Mouse (Mus musculus) lung, embryonic 16.5 days (tissue): Measurements from ENCODE around the gene Pnn. TPM values are rescaled to one million over a fixed set of nuclear protein-coding genes. Genes with fewer than 3 reads are reported as not detected.

ENCODE experiments used
- ATAC-seq: fragments of 200-750 bp; cut with Nextera tagmentation; 2 replicates; pipeline ENCODE4 v1.8.0; 2017; ENCODE audit warnings: low read depth, mild to moderate bottlenecking, moderate library complexity
- H3K27ac ChIP-seq: fragments of 300-500 bp; sonication (generic); 2 replicates; pipeline ENCODE4 v1.5.1; 2014; ENCODE audit warnings: mild to moderate bottlenecking, control low read depth, low read length
- H3K27me3 ChIP-seq: fragments of 300-500 bp; sonication (generic); 2 replicates; pipeline ENCODE4 v1.6.1; 2014; ENCODE audit warnings: low read depth, low read length, mixed read lengths; ENCODE audit not compliant: control insufficient read depth, insufficient read depth
- H3K36me3 ChIP-seq: fragments of 300-500 bp; sonication (generic); 2 replicates; pipeline ENCODE4 v1.6.1; 2014; ENCODE audit warnings: low read length; ENCODE audit not compliant: control insufficient read depth, insufficient read depth
- H3K4me1 ChIP-seq: fragments of 300-500 bp; sonication (generic); replicated peaks from 2 replicates; pipeline ENCODE4 v1.6.1; 2014; ENCODE audit warnings: low read length, mixed read lengths; ENCODE audit not compliant: control insufficient read depth, insufficient read depth
- H3K4me2 ChIP-seq: fragments of 300-500 bp; sonication (generic); 2 replicates; pipeline ENCODE4 v1.6.1; 2014; ENCODE audit warnings: low read depth, low read length, control low read depth
- H3K4me3 ChIP-seq: fragments of 300-500 bp; sonication (generic); 2 replicates; pipeline ENCODE4 v1.5.1; 2014; ENCODE audit warnings: mild to moderate bottlenecking, low read length, control low read depth
- H3K9ac ChIP-seq: fragments of 300-500 bp; sonication (generic); 2 replicates; pipeline ENCODE4 v1.6.1; 2014; ENCODE audit warnings: low read length, control low read depth
- H3K9me3 ChIP-seq: fragments of 300-500 bp; sonication (generic); 2 replicates; pipeline ENCODE4 v1.6.1; 2016; ENCODE audit warnings: low read length; ENCODE audit not compliant: control insufficient read depth
- WGBS: fragments of 180-500 bp; shearing (Covaris S2); extraction: QIAGEN DNeasy Blood & Tissue Kit; methylation state at CpG from one replicate; pipeline ENCODE4 v1.1.7; 2014; 5-methylcytosine and 5-hydroxymethylcytosine counted together
- polyA plus RNA-seq: library from polyadenylated mRNA; unstranded; fragments of >200 nt; fragmentation: Nextera tagmentation; extraction: Ambion mirVana; gene quantifications from 2 replicates; pipeline ENCODE4 v1.2.1, GENCODE M21; 2015

Gene Pnn
- 76.7 and 87.0 TPM in 2 replicates for polyA plus RNA-seq

- Histone ChIP-seq H3K4me3 (peak within 1 kb of the TSS; percentile 99), H3K36me3 (peaks cover 27% of the 10 kb centered on the region), H3K9ac (peak within 1 kb of the TSS; percentile 100), H3K4me1 (peaks cover 11% of the 10 kb centered on the region), H3K9me3 (no peaks in the 10 kb centered on the region), H3K4me2 (peak within 1 kb of the TSS; percentile 94), H3K27me3 (no peaks in the 10 kb centered on the region), H3K27ac (peak within 1 kb of the TSS; percentile 98)
- peak; percentile 99 for ATAC-seq
- WGBS = 0% methylated on average over 43 of the region's 43 CpGs
Observed at GRCm38 (mm10) chr12:59066448-59067077, at the start of gene Pnn. Pnn (plus strand) TSS chr12:59066884.

DNA sequence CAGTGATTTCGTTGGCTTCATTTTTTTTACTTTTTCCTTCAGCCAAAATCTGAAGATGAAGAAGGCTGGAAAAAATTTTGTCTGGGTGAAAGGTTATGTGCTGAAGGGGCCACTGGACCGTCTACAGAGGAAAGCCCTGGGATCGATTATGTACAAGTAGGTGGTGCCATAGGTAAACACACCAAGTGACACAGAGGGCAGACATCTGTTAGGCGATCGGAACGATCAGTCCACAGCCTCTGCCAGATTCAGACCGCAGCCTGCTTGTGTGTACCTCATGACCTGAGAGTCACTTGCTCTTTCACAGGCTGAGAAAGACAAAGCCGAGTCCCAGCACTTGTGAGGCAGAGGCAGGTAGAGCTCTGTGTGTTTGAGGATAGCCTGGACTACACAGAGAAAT lies 48.7 kb upstream of the Pnn start:
- H3K4me3 ChIP-seq = no peak overlapping the region
- H3K4me2 ChIP-seq = no peak overlapping the region
- WGBS = 70% methylated on average over 8 of the region's 8 CpGs
- no peaks in the 10 kb centered on the region; the same call in 1 of the 2 replicates for H3K4me1 ChIP-seq
- H3K9me3 ChIP-seq = no peaks in the 10 kb centered on the region
- no peak for ATAC-seq
- no peak overlapping the region for H3K9ac ChIP-seq
- no peaks in the 10 kb centered on the region for H3K27me3 ChIP-seq
- H3K36me3 ChIP-seq = peaks cover 22% of the 10 kb centered on the region
- H3K27ac ChIP-seq = no peak overlapping the region

GRCm38 (mm10) chr12:59019891-59020290 lies 46.8 kb upstream of the Pnn start:
- no peaks in the 10 kb centered on the region for H3K9me3 ChIP-seq
- 96% methylated on average over 2 of the region's 2 CpGs for WGBS

DNA sequence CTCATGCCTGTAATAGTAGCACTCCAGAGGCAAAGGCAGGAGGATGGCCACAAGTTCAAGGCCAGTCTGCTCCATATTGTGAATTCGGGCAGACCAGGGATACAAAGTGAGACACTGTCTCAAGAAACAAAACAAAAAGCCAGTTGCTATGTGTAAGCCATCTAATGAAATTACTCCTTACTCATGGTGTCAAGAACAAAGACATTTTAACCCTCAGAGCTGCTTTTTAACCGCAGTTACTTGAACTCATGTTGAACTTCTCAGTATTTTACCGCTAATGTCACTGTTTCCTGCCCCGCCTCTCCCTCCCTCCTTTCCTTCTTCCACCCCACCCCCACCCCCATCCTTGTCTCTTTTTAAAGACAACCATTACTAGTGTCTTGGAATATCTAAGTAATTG lies 45.4 kb upstream of the Pnn start:
- no peaks in the 10 kb centered on the region for H3K27me3 ChIP-seq
- H3K4me3 ChIP-seq = no peak overlapping the region
- ATAC-seq = no peak
- no peaks in the 10 kb centered on the region for H3K9me3 ChIP-seq
- WGBS = 72% methylated on average over 4 of the region's 4 CpGs
- H3K36me3 ChIP-seq = peaks cover 25% of the 10 kb centered on the region
- H3K4me2 ChIP-seq = no peak overlapping the region
- H3K9ac ChIP-seq = no peak overlapping the region
- H3K4me1 ChIP-seq = no peaks in the 10 kb centered on the region
- H3K27ac ChIP-seq = no peak overlapping the region

More at GRCm38 (mm10) chr12:59019891-59020290, 46.8 kb upstream of the Pnn start:
- Histone ChIP-seq H3K4me1 (no peaks in the 10 kb centered on the region), H3K4me3 (no peak overlapping the region), H3K27ac (no peak overlapping the region), H3K9ac (no peak overlapping the region), H3K36me3 (peaks cover 22% of the 10 kb centered on the region), H3K27me3 (no peaks in the 10 kb centered on the region), H3K4me2 (no peak overlapping the region)
- no peak for ATAC-seq

DNA sequence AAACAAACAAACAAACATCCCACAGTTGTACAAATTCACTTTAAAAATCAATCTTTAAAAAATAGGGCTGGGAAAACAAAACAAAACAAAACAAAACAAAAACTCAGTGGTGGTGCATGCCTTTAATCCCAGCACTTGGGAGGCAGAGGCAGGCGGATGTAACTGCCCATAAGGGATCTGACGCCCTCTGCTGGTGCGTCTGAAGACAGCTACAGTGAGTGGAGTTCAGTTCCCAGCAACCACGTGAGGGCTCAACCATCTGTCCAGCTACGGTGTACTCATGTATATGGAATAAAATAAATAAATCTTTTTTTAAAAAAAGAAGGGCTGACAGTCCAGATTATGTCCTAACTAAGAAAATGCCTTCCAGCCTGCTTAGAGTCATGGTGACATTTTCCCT lies 34.6 kb upstream of the Pnn start:
- no peak for ATAC-seq
- Histone ChIP-seq H3K27me3 (no peaks in the 10 kb centered on the region), H3K9me3 (no peaks in the 10 kb centered on the region), H3K4me2 (no peak overlapping the region), H3K9ac (no peak overlapping the region), H3K27ac (no peak overlapping the region), H3K4me1 (no peaks in the 10 kb centered on the region), H3K4me3 (no peak overlapping the region), H3K36me3 (no peaks in the 10 kb centered on the region)
- 59% methylated on average over 5 of the region's 5 CpGs for WGBS

GRCm38 (mm10) chr12:59039162-59039970 lies 27.3 kb upstream of the Pnn start:
- 67% methylated on average over 10 of the region's 10 CpGs for WGBS
- Histone ChIP-seq H3K9ac (no peak overlapping the region), H3K4me3 (no peak overlapping the region), H3K9me3 (no peaks in the 10 kb centered on the region), H3K27me3 (no peaks in the 10 kb centered on the region), H3K27ac (0 out of 2 replicates have a peak overlapping the region, but pooled peaks have one; percentile 15), H3K4me1 (peaks cover 12% of the 10 kb centered on the region; the same call in 1 of the 2 replicates), H3K36me3 (peaks cover 19% of the 10 kb centered on the region), H3K4me2 (peak overlapping the region; percentile 33; the same call in 1 of the 2 replicates)
- ATAC-seq = no peak; the same call in 1 of the 2 replicates

DNA sequence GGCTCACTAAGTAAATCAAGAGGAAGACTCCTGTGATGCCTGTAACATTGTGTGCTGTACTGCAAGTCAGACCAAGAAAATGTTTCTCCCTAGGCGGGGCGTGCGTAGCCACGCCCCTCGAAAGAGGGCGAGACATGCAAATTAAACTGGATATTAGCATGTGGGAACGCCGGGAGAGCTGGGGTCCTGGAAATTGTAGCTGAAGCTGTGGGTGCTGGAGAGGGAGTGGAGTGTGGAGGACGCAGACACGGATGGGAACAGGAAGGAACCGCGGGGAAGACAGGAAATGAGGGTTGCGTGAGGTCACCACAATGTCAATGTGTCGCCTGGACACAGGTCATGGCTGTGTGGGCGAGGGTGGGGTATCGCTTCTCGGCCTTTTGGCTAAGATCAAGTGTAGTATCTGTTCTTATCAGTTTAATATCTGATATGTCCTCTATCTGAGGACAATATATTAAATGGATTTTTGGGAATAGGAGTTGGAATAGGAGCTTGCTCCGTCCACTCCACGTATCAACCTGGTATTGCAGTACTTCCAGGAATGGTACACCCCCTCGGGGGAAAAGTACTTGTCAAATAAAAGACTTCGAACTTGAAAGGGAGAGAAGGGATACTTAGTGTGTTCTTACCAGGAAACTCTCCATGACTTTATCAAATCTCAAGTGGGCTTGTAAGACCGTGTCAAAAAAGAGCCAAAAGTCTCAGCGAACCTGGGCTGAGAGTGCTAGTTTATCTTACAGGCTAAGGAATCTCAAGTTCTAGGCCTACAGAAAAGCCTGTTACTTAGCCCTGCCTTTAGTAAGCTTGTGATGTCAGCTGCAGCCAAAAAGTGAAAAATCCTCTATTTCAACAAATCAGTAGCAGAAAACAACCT lies 26.5 kb upstream of the Pnn start:
- Histone ChIP-seq H3K4me2 (peak overlapping the region; percentile 33), H3K4me3 (0 out of 2 replicates have a peak overlapping the region, but pooled peaks have one; percentile 5), H3K9ac (no peak overlapping the region), H3K36me3 (peaks cover 25% of the 10 kb centered on the region), H3K9me3 (no peaks in the 10 kb centered on the region), H3K4me1 (peaks cover 12% of the 10 kb centered on the region; the same call in 1 of the 2 replicates), H3K27ac (peak overlapping the region; percentile 87), H3K27me3 (no peaks in the 10 kb centered on the region)
- peak; percentile 93 for ATAC-seq
- WGBS = 5% methylated on average over 23 of the region's 23 CpGs

- peaks cover 12% of the 10 kb centered on the region; the same call in 1 of the 2 replicates for H3K4me1 ChIP-seq
- peak; percentile 48; the same call in 1 of the 2 replicates for ATAC-seq
- peaks cover 27% of the 10 kb centered on the region for H3K36me3 ChIP-seq
- 14% methylated on average over 7 of the region's 7 CpGs for WGBS
- H3K27me3 ChIP-seq = no peaks in the 10 kb centered on the region
- H3K27ac ChIP-seq = peak overlapping the region; percentile 75
- H3K4me2 ChIP-seq = no peak overlapping the region
- H3K4me3 ChIP-seq = no peak overlapping the region
- H3K9ac ChIP-seq = no peak overlapping the region
- H3K9me3 ChIP-seq = no peaks in the 10 kb centered on the region
Observed at GRCm38 (mm10) chr12:59040851-59041250, 25.8 kb upstream of the Pnn start.
